Mouse (Mus musculus) cerebellum, adult 11-12 months (tissue): ENCODE data around the gene Rps27rt.
A peak's percentile ranks its signal among the peaks of the same experiment; 100 is the strongest.
"Not testable (repeated sequence)": the region's sequence is repeated elsewhere in the genome, so short reads cannot be mapped to it uniquely, and the experiment has no call there.

Experiments
- DNase-seq: peaks from one replicate; pipeline ENCODE4 v3.0.0; 2022

Gene Rps27rt

DNA sequence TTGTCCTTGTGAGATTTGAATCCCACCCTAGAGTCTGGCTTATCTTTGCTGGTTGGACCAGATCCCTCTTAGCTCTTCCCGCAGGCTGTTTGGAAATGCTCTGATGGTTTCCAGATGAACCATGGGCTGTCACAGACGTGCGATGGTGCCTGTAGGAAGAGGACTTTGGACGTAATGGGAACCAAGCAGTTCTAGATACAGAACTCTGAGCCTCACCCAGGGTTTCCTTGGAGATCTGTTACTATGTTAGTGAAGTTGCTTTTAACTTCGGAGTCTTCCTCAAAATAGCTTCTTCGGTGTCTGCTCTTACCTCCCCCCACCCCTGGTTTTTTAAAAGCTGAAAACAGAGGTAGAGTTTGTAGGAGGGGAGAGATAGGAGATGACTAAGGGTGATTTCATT is 2.6 kb downstream of the Rps27rt start:
- DNase-seq, result no peak

DNA sequence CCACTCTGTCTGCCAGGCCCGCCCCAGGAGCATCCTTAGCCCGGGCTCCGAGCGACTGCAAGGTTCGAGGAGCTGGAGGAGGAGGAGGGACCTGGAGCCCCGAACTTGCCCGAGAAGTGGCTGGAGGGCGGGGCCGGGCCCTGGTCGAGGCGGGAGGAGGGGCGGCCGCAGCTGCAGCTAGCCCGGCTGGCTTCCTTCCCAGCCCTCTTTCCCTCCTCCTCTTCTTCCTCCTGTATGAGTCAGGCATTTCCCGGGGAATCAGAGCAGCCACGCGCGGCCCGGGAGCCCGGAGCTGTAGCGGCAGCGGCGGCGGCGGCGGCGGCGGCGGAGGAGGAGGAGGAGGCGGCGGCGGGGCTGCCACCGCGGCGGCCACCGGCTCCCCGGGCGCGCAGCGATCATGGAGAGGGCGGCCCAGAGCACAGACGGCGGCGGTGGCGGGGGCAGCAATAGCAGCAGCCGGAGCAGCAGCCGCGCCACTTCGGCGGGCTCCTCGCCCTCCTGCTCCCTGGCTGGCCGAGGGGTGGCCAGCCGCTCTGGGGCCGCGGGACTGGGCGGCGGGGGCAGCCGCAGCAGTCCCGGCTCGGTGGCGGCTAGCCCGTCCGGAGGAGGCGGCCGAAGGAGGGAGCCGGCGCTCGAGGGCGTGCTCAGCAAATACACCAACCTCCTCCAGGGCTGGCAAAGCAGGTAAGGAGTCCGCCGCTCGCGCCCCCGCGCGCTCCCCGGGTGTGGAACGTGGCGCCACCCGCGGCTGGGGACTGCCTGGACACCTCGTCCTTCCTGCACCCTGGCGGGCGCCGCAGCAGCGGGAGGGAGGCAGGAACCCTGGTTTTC is 4.0 kb downstream of the Rps27rt start, which contains the start of gene Osbpl10:
Gene Osbpl10 (plus strand): TSS at position 289 of the 831 bp plus-strand sequence.
- DNase-seq, result peak; percentile 80

DNA sequence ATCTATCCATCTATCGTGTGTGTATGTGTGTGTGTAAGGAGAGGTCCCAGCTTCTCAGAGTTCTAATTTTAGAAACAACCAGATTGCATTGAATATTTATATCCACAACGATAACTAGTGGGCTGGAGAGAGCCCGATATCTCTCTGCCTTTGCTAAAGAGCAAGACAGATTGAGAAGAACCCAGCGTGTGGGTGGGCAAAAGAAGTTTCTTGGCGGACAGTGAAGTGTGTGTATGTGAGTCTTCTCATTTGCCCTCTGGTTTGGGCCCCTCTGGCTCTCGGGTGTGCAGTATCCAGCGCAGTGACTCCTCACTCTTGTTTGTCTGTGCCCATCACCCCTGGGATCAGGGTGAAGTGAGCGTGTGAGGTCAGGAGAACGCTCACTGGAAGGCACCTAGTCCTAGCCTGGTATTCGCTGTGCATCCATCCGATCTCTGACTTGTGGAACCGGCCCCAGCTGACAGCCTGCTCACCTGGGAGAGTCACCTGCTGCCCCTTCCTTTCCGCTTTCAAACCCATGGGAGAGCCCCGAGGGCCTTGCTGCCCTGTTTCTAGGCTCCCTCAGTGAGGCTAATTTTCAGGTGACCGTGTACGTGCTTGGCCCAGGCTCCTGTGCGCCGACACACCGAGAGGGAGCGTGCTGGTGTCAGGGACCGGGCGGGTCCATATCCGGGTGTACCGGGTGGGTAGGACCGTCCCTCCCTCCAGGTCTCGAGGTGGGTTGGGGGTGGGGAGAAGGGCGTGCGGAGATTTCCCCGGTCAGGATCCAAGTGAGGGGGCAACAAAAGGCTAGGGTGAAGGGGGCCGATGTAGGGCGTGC is 4.9 kb downstream of the Rps27rt start:
- peak; percentile 69 for DNase-seq

DNA sequence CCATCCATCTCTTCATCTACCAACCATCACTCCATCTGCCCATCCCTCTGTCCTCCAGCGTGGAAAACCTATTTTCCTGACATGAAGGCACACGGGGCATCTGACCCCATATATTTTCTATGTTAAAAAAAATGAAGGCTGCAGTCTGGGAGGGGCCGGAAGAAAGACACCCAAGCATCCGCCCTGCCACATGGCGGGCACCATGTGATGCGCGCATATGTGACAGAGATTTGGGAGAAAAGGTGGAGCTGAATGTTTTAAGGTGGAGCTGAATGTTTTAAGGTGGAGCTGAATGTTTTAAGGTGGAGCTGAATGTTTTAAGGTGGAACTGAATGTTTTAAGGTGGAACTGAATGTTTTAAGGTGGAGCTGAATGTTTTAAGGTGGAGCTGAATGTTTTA is 16.3 kb downstream of the Rps27rt start:
- DNase-seq, result not testable (repeated sequence)

DNA sequence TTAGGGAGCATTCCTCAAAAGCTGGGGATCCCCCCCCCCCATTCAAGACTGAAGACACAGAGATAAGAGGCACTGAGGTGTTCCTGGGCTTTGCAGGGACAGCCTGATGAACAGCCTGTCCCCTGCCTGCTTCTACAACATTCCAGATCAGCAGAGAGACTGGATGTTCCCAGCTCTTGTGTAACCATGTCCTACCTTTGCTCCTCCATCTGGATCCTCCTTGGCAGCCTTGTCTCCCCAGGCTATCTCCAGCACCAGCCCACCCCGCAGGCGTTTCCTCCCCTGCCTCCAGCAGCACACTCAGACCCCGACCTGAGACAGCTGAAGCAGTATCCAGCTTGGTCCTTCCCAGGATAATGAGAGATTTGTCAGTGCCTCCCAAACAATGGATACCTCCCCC is 18.4 kb downstream of the Rps27rt start:
- DNase-seq, result no peak

DNA sequence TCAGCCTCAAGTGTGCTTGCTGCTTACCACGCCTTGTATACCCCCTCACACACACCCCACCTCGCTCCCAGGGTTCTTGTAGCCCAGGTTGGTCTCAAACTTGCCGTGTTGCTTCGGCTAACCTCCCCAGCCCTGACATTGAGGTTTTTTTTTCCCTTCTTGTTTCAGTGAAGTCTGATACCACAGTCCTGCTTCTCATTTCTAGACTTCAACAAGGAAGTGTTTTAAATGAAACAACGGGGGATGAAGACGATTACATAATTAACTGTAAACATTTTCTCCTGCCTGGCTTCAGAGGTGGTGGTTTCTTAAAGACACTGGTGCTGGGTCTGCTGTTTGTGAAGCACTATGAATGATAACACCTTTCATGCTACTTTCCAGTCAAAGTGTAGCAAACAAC is 21.7 kb downstream of the Rps27rt start:
- DNase-seq, result no peak

DNA sequence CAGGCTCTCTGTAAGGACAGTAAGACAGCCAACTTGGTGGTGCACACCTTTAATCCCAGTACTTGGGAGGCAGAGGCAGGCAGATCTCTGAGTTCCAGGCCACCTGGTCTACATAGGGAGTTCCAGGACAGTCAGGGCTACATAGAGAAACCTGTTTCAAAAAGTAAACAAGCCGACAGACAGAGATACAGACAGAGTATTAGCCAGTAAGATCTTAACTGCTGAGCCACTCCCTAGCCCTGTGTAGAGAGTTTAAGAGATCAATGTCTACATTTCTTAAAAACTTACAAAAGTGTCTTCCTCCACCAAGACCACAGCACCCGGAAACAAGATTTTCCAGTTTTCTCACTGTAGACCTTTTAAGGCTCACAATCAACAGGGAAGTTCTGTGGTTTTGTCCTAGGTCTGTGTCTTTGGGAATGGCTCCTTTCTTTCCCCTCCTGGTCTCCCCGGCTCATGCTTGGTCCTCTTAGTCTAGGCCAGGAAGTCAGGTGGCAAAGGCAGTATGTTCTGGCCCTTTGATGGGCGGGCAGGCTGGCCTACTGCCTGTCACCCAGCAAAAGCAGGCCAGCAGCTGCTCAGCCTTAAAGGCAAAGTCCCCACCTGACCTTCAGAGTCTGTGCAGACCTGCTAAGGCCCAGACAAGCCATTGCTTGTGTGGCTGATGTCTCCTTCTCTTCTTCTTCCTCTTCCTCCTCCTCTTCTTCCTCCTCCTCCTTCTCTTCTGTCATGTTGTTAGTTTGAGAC is 22.3 kb downstream of the Rps27rt start:
- no peak for DNase-seq

DNA sequence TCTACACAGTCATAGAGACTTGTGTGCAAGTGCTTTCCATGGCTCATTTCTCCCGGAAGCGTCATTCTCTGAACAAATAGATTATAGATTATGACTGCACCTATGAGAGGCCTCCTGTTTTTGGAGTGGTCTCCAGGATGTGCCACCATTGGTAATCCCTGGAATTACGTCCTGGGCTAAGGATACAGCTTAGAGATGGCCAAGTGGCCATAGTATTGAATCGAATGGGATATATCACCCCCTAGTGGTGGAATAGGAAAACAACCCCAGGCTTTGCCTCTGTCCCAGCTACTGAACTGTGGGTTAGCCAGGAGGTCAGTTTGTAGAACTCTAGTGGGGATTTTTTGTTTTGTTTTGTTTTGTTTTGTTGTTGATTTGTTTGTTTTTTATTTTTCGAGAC is 25.6 kb downstream of the Rps27rt start:
- no peak for DNase-seq

DNA sequence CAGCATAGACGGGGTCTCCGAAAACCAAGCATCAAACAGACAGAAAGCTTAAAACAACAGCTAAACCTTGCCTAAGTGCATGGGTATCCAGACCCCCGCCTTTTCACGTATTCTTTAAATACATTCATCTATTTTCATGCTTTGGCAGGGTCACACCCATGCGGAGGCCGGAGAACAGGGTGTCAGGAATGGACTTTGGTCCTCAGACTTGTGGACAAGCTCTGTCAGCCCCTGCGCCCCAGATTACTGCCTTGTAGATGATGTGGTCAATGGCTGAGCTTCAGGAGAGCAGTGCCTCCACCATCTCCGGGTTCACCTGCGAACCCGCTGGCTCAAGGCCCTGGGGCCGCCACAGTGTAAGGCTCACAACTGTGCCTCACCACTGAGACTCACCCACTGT is 27.2 kb downstream of the Rps27rt start:
- DNase-seq, result no peak

DNA sequence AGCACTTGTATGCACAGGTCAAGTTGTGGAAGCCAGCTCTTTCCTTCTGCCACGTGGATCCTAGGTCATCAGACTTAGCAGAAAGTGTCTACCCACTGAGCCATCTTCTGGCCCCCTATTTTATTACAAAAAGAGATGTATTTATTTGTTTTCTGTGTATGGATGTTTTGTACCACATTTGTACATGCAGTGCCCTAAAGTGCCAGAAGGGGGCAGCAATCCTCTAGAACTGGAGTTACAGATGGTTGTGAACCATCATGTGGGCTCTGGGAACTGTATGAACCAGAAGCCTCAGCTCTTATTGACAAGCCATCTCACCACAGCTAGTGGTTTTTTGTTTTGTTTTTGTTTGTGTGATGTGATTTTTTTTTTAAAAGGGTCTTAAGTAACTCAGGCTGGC is 29.7 kb downstream of the Rps27rt start:
- DNase-seq, result no peak

DNA sequence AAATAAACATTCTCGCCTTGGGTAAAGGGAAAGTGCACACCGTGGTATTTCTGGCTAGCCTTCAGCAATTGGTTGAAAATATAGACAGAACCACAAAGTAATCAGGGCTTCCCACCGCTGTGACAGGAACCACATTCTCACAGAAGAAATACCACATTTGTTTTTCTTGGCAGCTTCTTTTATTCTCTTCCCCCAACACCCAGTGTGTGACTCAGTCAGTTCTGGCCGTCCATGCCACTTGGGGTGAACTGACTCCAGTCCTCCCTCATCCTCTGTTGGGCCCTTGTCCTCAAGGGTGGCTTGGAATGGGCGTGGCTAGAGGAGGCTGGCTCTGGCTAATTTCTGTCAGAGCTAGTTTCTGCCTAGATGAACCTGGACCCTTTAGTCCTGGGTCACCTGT is 34.1 kb downstream of the Rps27rt start:
- no peak for DNase-seq

DNA sequence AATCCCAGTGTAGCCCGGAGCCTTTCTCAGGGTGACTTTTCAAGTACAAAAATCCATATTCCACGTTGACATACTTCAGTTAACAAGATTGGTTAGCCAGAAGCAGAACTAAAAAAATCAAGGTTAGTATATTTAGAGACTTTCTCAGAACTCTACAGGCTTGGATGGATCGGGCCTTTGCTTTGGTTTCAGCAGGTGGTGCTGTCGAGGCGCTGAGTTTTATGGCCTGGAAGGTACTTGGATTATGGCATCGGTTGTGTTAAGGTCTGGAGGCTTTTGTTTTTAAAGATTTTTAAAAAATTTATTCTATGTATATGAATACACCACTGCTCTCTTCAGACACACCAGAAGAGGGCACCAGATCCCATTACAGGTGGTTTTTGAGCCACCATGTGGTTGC is 37.0 kb downstream of the Rps27rt start:
- DNase-seq, result no peak

DNA sequence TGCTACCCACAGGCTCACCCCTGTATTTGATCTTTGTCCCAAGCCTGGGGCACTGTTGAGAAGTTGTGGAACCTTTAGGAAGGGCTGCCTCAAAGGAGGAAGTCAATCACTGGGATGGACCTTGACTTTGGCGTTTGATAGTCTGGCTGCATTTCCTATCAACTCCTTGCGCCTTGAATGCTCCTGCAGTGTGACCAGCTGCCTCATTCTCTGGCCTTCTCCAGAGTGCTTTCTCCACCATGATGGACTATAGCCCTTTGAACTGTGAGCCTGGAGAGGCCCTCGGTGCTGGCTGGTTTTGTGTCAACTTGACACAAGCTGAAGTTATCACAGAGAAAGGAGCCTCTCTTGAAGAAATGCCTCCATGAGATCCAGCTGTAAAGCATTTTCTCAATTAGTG is 37.9 kb downstream of the Rps27rt start:
- DNase-seq, result no peak

DNA sequence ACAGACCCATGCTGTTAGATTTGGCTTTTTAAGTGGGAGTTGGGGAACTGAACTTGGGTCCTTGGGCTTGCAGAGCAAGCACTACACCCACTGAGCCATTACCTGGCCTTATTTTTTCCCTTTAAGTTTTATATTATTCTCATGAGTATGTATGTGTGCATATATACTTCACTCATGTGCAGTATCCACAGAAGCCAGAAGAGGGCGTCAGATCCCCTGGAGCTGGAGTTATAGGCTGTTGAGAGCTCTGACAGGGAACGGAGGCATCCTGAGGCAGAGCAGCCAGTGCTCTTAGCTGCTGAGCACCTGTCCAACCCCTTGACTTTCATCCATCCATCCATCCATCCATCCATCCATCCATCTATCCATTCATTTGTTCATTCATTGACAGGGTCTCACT is 45.9 kb downstream of the Rps27rt start:
- DNase-seq, result no peak

DNA sequence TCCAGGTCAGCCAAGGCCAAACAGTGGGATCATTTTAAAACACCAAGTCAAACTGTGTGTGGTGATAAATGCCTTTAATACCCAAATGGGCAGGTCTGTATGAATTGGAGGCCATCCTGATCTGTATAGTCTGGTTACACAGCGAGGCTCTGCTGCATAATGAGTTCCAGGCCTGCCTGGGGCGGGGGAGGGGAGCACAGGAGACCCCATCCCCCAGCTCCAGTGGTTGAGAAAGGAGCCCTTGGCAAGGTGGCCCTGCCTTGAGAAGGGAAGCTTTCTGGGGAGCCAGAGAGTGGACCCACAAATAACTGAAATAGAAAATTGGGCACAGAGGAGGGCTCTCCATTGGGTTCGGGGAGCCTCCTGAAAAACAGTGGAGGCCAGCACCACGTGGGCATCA is 47.2 kb downstream of the Rps27rt start:
- no peak for DNase-seq

DNA sequence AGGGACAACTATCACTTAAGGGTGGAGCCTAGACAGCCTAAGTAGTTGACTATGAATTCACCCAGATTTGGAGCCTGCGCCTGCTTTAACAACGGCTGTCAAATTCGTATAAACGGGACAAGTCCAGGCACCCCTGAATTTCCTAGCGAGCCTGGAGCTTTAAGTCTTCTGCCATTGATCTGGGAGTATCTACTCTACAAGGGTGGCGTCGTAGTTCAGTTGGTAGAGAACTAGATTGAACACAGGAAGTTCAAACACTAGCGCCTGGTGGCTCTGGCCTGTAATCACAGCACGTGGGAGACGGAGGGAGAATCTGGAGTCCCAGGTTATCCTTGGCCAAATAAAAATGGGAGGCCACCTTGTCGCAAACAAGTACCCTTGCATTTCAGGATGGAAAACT is 48.3 kb downstream of the Rps27rt start:
- DNase-seq, result peak; percentile 38

DNA sequence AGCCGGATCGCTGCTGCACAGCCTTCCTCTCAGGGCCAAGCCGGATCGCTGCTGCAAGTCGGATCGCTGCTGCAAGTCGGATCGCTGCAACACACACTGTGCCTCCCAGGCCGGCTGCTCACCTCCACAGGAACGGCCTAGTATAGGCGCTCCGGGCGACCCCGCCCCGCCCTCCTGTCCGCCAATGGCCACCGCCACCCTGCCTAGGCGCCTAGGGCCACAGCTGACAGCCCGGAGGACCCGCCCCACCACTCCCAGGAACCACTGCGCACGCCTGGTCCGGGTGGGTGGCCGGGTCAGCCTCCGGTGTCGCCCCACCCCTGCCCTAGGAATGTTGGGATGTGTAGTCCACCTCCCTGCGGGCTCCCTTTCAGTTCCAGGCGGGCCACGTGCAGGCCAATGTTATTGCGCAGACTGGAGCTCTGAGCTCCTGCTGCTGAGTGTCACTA is 48.8 kb downstream of the Rps27rt start, which contains the start of gene Gpd1l:
Gene Gpd1l (minus strand): TSS at position 265 of the 449 bp plus-strand sequence.
- peak; percentile 97 for DNase-seq

DNA sequence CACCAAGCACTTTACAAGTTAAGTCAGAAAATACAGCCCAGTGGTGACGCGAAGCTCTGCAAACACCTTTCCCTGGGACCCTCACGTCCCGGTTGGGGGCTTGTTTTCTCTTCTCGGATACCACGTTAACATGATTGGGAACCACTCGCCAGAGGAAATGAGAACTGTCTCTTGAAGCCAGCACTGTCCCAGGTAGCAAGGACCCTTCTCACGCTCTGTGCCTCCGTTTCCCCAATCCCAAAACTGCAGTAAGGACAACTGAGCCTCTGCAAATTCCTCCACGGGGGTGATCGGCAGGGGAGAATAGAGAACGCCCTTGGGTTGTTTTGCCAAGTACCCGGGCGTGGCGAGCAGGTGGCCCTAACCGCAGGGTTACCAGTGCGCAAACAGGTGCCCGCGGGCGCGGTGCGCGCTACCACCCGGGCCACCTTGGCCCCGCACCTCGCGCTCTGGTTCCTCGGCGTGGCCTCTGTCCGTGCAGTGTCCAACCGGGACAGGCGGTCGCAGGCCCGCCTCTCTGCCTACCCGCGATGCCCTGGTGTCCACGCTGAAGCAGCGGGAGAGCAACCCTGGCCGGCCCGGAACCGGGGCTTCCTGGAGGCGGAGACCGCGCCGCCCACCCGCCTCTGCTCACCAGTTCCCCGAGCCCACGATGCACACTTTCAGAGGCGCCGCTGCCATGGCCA is 49.4 kb downstream of the Rps27rt start:
- peak; percentile 71 for DNase-seq

DNA sequence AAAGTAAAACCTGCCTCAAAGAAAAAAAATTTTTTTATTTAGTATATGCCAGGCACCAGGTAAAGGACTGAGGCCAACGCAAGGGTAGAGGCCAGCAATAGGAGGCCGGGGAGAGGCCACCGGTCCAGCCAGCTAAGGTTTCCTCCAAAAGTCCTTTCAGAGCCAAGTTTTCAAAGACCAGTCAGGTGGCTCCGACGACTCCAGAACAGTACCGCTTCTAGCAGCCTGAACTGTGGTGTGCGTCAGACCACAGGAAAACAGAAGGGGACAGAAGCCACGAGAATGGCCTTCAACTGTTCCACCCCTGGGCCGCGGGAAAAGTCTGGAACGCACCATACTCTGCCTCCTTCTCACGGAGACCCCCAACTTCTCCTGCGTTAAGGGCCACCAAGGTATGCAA is 49.9 kb downstream of the Rps27rt start:
- DNase-seq, result no peak
